Comparison of ENCODE assay signal across 11 mouse cellular contexts in the genomic region with DNA sequence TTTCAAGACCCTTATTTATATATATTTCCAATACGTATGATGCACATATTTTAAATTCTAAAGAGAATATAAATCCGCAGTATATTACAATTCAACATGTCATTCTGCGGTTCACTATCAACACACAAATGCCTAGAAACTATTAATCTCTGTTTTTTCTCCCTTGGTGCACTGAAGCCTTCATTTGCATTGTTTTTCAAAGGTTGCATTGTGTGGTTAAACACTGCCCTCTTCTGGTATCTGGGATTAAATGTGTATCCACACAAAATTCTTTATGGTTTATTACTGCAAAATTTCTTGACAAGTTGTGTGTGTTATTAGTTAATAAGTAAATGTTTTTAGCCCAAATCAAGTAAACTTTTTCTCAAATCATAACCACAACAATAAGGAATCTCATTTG. TPM values are rescaled to one million over a fixed set of nuclear protein-coding genes. Genes with fewer than 3 reads are reported as not detected.
DNase-seq lines count a peak whose midpoint lies in the region; ATAC-seq and TF ChIP-seq lines count a peak whose summit lies in the region.
"Had no signal": no experiment of that assay in that cellular context is flagged by ENCODE, and none has a peak within 500 bp of the region (broad histone marks: within the 10 kb centered on the region; RNA-seq: fewer than 3 reads in every experiment).

No protein-coding gene starts in this region.

- H3K9me3 ChIP-seq in intestine, postnatal 0 days (ENCODE audit: control insufficient read depth): no peaks in the 10 kb centered on the region
- H3K9me3 ChIP-seq in intestine, embryonic 15.5 days: no peaks in the 10 kb centered on the region
- H3K9me3 ChIP-seq in forebrain, embryonic 13.5 days (replicated peaks): no peaks in the 10 kb centered on the region
- H3K9me3 ChIP-seq: liver, embryonic 13.5 days; stomach, embryonic 15.5 days had no signal

- no peak overlapping the region for H3K27ac ChIP-seq in intestine, postnatal 0 days (ENCODE audit: low read depth, low read length)
- H3K27ac ChIP-seq in intestine, embryonic 15.5 days: no peak overlapping the region
- H3K27ac ChIP-seq in forebrain, embryonic 13.5 days: no peak overlapping the region
- H3K27ac ChIP-seq: liver, embryonic 13.5 days; stomach, embryonic 15.5 days had no signal

- WGBS in intestine, postnatal 0 days: 32% methylated on average over 3 of the region's 3 CpGs
- 29% methylated on average over 3 of the region's 3 CpGs for WGBS in intestine, embryonic 15.5 days
- 36% methylated on average over 3 of the region's 3 CpGs for WGBS in forebrain, embryonic 13.5 days

- H3K4me1 ChIP-seq in intestine, postnatal 0 days (replicated peaks; ENCODE audit: control insufficient read depth, insufficient read depth, low read length): 0 out of 2 replicates have a peak, but pooled peaks cover 5% of the 10 kb centered on the region
- H3K4me1 ChIP-seq in intestine, embryonic 15.5 days (replicated peaks): peaks cover 5% of the 10 kb centered on the region; the same call in 1 of the 2 replicates
- H3K4me1 ChIP-seq in forebrain, embryonic 13.5 days: peaks cover 18% of the 10 kb centered on the region
- H3K4me1 ChIP-seq: stomach, embryonic 15.5 days had no signal

- ATAC-seq in intestine, postnatal 0 days: no peak
- no peak for ATAC-seq in intestine, embryonic 15.5 days
- no peak for ATAC-seq in forebrain, embryonic 13.5 days
- no peak for ATAC-seq in erythroblast, adult 5-6 weeks (replicated peaks; ENCODE audit: low FRiP score, poor library complexity, severe bottlenecking)

- H3K36me3 ChIP-seq in intestine, postnatal 0 days (ENCODE audit: control insufficient read depth, insufficient read depth): no peaks in the 10 kb centered on the region
- no peaks in the 10 kb centered on the region for H3K36me3 ChIP-seq in intestine, embryonic 15.5 days
- H3K36me3 ChIP-seq in forebrain, embryonic 13.5 days (ENCODE audit: poor library complexity, severe bottlenecking): 0 out of 2 replicates have a peak, but pooled peaks cover under 1% of the 10 kb centered on the region
- H3K36me3 ChIP-seq: stomach, embryonic 15.5 days had no signal

- peak; percentile 46 for DNase-seq in 3134 (ENCODE audit: extremely low read depth, insufficient read length, low spot score)
- DNase-seq in B cell, adult 2 months: peak; percentile 46 to 56
- DNase-seq in cerebellum, postnatal 10 days: peak; percentile 56 to 76
- DNase-seq in natural killer cell, adult 2 months (ENCODE audit: low spot score in 2 of 2): peak; percentile 24 to 30
- DNase-seq: liver, embryonic 13.5 days had no signal

- no peaks in the 10 kb centered on the region for H3K27me3 ChIP-seq in intestine, postnatal 0 days (replicated peaks; ENCODE audit: control insufficient read depth, insufficient read depth, low read length)
- no peaks in the 10 kb centered on the region for H3K27me3 ChIP-seq in intestine, embryonic 15.5 days (replicated peaks)
- H3K27me3 ChIP-seq in forebrain, embryonic 13.5 days: no peaks in the 10 kb centered on the region
- H3K27me3 ChIP-seq: liver, embryonic 13.5 days; stomach, embryonic 15.5 days had no signal

- H3K4me3 ChIP-seq in intestine, postnatal 0 days (ENCODE audit: low read depth, low read length): no peak overlapping the region
- H3K4me3 ChIP-seq in intestine, embryonic 15.5 days (replicated peaks): no peak overlapping the region
- no peak overlapping the region for H3K4me3 ChIP-seq in forebrain, embryonic 13.5 days
- H3K4me3 ChIP-seq: erythroblast, embryonic 14.5 days; liver, embryonic 13.5 days; stomach, embryonic 15.5 days had no signal

- peak; percentile 80 for TF ChIP-seq CTCF in intestine, postnatal 0 days (IDR thresholded peaks at IDR 0.05; ENCODE audit: low read depth)

- H3K4me2 ChIP-seq in intestine, postnatal 0 days (replicated peaks; ENCODE audit: low read depth): no peak overlapping the region
- no peak overlapping the region for H3K4me2 ChIP-seq in intestine, embryonic 15.5 days (replicated peaks)
- no peak overlapping the region for H3K4me2 ChIP-seq in forebrain, embryonic 13.5 days
- H3K4me2 ChIP-seq: liver, embryonic 13.5 days; stomach, embryonic 15.5 days had no signal

- no peak overlapping the region for H3K9ac ChIP-seq in intestine, postnatal 0 days (ENCODE audit: low read depth, low read length)
- no peak overlapping the region for H3K9ac ChIP-seq in intestine, embryonic 15.5 days
- H3K9ac ChIP-seq in forebrain, embryonic 13.5 days: no peak overlapping the region
- H3K9ac ChIP-seq: liver, embryonic 13.5 days; stomach, embryonic 15.5 days had no signal

RNA-seq across cellular contexts. Expression of gene Mad2l1, which starts 1.9 kb away (rescaled TPM):
- 30.5 and 36.4 TPM in 2 replicates for polyA plus RNA-seq in intestine, postnatal 0 days (2015; fragmentation: Nextera tagmentation; extraction: Ambion mirVana)
- 87.1 and 102 TPM in 2 replicates for polyA plus RNA-seq in intestine, embryonic 15.5 days (2015; fragmentation: Nextera tagmentation; extraction: Ambion mirVana)
- 87.0 and 91.5 TPM in 2 replicates for polyA plus RNA-seq in forebrain, embryonic 13.5 days (2015; fragmentation: Nextera tagmentation; extraction: Ambion mirVana)
- 50.6 and 58.4 TPM in 2 replicates for total RNA-seq in erythroblast, adult 5-6 weeks (2015; ENCODE audit: low replicate concordance)
- 35.8 and 38.6 TPM in 2 replicates for total RNA-seq in erythroblast, adult 5-6 weeks (2017; ENCODE audit: low replicate concordance)

RNA-seq across cellular contexts. Expression of gene Vmn1r32, which starts 26.7 kb away (rescaled TPM):
- not detected in 2 replicates for polyA plus RNA-seq in intestine, postnatal 0 days (2015; fragmentation: Nextera tagmentation; extraction: Ambion mirVana)
- 0.05 TPM in 1 of 2 replicates, not detected in the other for polyA plus RNA-seq in intestine, embryonic 15.5 days (2015; fragmentation: Nextera tagmentation; extraction: Ambion mirVana)
- 0.13 and 0.14 TPM in 2 replicates for polyA plus RNA-seq in forebrain, embryonic 13.5 days (2015; fragmentation: Nextera tagmentation; extraction: Ambion mirVana)
- total RNA-seq in erythroblast, adult 5-6 weeks (2015; ENCODE audit: low replicate concordance): not detected in 2 replicates
- not detected in 2 replicates for total RNA-seq in erythroblast, adult 5-6 weeks (2017; ENCODE audit: low replicate concordance)
- polyA plus RNA-seq: erythroblast, embryonic 14.5 days had no signal
